Mouse (Mus musculus) T-helper 17 cell (primary cell): Measurements from ENCODE around the gene Zfhx2.

Experiments used
- in situ Hi-C, 2 experiments: fragments of 300-600 bp; cut with MboI, MseI; formaldehyde crosslinking; loops; 1 replicate in 1 of 2; 2 replicates in 1 of 2; pipeline ENCODE4 v1.15.1; 2025; ENCODE audit warnings: high pct_unique_total_duplicates in 2 of 2

Gene Zfhx2

DNA sequence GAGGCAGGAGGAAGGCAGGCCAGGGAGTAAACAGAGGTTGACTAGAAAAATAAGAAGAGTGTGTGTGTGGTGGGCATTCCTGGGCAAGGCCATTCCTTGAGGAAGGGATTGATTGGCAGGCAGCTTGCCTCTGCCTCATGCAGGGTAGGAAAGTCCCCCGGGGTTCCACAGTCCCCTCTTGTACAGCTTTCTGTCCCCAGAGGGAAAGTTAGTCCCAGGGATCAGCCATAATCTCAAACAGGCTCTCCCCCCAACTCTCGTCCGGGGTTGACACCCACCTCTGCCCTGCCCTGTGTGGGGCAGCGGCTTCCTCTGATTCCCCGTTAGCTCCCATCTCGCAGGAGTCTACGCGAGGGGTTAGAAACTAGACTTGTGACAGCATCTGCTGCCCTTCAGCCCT, 14.9 kb upstream of the Zfhx2 start:
- in situ Hi-C loops, result no loop called here

DNA sequence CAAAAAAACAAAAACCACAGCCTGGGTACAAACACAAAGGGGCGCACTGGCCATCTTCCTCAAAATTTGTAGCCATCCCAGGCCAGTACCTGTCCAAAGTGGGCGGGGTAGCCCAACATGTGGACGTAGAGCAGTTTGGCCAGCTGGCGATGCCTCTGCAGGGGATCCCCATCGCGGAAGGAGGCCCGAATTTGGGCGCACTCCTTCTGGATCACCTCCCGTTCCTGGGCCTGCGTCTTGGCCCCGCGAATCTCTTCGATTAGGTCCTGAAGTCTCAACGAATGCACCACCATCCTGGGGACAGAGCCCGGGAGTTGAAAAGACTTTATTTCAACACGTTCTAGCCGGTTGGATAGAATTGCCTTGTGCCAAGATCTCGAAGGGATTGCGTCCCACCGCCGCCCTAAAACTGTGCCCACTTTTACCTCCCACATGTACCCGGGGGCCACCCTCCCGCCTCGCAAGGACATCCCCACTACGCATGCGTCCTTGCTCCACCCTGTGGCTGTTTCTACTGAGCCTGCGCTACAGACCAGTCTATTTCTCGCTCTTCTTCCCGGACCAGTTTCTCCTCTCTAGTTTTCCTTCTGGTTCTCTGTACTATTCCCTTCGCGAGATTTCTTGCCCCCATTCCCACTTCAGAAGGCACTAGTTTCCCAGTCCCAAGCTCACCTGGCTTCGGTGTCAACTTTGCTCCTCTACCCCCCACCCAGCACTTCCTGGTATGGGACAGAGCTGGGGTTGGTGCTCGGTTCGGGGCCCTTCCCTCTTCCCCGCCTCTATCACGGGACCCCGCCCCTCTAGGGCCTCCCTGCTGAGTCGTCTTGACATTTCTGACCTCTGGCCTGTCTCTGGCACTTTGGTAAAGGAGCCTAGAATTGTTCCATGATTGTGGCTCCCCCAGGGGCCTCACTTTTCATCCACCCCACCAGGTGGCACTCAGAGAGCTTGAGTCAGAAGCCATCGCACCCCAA, 14.0 kb upstream of the Zfhx2 start, which contains the start of gene Ap1g2:
Ap1g2 (minus strand) TSS at position 758 of the 974 bp plus-strand sequence.
- in situ Hi-C loops, result no loop called here

DNA sequence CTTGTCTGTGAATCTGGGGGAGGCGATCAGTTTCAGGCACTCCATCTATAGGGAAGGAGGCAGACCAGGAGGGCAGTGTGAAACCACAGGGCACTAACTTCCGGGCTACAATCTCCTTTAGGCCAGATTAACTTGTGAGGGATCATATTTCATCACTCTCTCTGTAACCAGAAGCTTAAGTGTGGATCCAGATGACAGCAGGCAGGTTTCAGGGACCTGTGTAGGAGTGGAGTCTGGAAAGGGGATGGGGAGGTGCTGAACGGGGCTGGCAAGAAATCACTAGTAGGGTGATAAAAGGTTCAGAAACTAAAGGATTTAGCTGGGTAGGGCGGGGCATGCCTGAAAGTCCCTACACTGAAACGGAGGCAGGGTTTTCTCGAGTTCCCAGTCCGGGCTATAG, 13.3 kb upstream of the Zfhx2 start:
- in situ Hi-C loops, result no loop called here

DNA sequence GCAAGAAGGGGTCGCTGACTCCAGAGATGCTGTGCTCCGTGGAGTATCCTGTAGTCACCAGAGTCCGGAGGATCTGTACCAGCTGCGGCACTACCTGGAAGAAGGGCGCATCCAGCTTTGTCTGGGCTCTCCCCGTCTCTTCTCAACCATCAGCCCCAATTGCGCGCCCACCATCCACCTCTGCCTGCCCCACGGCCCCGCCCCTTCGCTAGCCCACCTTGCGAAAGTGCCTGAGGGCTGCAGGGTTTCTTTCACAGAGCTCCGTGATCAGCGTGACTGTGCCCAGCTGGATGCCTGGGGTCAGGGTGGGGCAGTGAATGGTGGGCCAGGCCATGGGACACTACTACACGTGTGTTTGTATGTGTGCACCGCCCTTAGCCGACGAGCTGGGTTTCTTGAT, 12.2 kb upstream of the Zfhx2 start:
- in situ Hi-C loops, result no loop called here

DNA sequence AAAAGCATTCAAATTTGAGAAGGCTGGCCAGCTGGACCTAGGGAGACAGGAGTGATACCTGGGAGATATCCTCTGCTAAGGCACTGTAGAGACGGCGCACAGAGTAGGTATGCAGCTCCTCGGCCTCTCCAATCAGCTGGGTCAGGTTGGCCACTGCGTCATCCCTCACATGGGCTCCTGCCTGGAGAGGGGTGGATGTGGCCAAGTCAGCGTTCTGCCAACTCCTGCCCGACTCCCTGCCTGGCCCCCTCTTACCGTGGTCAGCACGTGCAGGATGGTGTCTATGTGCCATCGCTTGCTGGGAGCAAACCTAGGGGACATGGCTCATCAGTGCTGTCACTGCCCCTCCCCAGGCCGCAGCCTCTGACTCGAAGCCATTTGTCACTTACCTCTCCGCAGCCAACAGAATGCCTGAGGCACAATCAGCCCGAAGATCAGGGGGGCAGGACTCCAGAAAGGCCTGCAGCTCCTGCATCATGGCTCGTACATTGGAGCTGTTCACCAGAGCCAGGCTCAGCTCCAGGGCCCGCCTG, 10.2 kb upstream of the Zfhx2 start:
- in situ Hi-C loops, result no loop called here

DNA sequence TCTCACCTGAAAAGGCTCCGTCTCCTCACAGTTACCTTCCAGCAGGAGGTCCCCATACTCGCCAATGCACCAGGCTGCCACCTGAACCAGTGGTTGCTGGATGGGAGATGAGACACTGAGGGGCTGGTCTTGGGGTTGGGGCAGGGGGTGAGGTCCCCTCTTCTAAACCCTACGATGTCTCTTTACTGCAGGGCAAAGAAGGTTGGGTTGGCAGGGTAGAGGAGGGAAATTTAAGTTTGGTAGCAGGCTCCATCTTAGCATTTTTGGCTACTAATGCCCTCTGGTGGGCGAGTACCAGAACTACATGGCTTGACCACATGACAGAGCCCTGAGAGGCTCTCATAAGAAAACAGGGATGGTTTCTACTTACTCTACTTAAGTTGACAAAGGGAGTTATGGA, 9.5 kb upstream of the Zfhx2 start:
- in situ Hi-C loops, result no loop called here

DNA sequence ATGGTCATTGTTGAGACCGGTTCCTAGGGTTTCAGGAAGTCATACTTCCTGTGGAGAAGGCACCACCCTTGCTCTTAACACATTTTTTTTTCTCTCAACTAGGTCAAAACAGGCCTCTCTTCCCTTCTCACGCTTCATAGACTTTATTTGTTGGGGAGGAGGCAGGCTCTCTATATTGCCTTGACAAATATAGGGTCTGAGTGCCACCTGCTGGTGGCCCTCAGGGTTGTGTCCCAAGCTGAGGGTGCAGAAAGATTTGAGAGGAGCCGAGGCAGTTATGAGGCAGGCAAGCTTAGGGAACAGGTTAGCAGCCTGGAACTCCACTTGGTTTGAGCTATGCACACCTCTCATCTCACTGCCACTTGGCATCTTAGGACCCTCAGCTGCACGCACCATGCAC, 5.9 kb upstream of the Zfhx2 start:
- in situ Hi-C loops, result no loop called here

DNA sequence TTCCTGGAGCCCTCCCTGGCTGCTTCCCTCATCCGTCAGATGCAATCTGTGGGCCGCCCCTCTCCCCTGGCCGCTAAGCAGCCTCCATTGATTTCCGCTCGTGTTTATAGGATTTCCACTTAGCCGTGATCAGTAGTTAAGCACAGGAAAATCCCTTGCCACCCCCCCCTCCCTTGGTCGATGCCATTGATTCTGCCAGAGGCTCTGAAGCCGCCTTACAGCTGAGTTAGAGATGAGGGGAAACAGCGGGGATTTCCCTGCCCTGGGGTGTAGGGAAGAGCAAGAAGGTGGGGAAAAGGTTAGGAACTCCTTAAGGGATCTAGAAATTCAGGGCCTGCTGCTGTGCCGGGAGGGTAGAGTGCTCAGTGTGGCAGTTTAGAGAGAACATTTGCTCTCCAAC, 5.5 kb upstream of the Zfhx2 start:
- in situ Hi-C loops, result no loop called here

DNA sequence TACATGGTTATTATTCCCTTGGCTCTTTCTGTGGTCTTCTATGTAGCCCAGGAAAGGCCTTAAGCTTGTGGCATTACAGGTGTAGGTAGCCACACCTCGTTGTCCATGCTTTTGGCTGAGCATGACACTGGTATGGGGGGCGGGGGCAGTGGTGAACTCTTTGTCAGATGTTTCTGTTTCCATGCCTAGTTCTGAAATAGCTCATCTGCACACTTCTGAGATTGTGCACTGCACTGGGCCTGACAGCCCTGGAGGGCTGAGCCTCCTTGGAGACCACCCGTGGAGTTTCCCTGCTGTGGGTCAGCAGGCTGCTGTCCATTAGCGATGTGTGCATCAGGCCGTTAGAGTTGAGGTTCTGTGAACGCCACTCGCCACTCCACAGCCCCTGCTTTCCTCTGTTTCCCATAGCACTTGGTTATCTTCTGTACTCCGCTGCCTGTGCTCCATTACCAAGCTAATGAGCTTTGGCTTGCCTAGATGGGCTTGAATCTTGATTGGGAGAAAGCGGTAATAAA, 4.5 kb upstream of the Zfhx2 start:
- in situ Hi-C loops, result no loop called here

DNA sequence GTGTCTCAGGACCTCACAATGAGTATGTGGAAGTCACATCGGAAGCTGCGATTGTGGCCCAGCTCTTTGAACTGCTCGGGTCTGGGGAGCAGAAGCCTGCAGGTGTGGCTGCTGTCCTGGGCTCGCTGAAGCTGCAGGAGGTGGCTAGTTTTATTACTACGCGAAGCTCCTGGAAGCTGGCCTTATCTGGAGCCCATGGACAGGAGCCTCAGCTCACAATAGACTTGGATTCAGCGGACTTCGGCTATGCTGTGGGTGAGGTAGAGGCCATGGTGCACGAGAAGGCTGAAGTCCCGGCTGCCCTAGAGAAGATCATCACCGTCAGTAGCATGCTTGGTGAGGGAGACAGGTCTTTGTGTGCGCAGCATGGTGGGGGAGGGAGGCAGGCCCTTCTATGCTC, 3.5 kb upstream of the Zfhx2 start:
- in situ Hi-C loops, result no loop called here

DNA sequence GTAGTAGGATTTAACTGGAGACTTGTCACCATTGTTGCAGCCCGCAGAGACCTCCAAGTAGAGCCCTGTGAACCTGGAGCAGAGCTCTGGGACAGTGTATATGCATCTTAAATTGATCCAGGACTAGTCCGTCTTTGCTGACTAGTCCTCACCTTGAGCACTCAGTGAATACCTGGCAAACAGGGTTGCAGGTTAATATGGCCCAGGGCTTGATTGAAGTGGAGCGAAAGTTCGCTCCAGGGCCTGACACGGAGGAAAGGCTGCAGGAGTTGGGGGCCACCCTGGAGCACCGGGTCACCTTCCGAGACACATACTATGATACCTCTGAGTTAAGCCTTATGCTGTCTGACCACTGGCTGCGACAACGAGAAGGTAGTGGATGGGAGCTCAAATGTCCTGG, 3.1 kb upstream of the Zfhx2 start:
- in situ Hi-C loops, result no loop called here

DNA sequence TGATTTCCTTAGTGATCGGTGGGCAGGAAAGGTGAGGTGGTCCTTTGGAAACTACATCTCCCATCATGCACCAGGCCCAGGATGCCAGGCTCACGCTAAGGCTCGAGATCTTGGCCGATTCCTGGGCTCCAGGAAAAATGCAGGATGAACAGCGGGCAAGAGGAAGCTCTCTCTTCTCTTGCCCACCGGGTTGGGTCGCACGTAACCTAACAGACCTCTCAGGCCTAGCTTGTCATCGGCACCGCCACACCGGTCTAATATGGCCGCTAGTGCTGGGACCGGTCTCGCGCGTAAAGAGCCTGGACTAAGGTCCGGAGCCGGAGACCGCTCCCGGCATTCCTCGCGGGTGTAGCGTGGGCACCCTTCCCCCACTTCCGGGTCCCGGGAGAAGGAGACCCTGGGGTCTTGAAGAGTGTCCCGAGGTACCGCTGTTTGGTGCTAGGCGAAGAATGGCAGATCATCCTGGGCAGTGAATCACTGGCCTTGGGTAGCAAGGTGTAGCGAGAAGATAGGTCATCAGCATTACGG, 2.6 kb upstream of the Zfhx2 start, which contains the start of gene Thtpa:
Thtpa (plus strand) TSS at position 81 of the 528 bp plus-strand sequence.
- in situ Hi-C loops, result no loop called here

DNA sequence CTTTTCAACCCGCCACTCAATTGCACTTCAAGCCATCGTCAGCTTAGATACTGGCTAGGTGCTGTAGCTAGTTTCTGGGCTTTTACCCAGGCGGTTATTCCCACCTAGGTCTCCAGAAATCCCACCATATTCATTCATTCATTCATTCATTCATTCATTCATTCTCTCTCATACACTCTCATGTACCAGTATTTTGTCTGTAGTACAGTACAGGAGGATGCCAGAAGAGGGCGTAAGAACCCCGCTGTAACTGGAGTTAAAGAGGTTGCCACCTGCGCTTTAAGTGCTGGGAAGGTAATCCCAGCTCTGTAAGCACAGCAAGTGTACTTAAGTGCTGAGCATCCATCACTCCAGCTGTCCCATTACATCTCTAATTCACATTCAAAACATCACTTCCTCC, 1.8 kb upstream of the Zfhx2 start:
- in situ Hi-C loops, result no loop called here

DNA sequence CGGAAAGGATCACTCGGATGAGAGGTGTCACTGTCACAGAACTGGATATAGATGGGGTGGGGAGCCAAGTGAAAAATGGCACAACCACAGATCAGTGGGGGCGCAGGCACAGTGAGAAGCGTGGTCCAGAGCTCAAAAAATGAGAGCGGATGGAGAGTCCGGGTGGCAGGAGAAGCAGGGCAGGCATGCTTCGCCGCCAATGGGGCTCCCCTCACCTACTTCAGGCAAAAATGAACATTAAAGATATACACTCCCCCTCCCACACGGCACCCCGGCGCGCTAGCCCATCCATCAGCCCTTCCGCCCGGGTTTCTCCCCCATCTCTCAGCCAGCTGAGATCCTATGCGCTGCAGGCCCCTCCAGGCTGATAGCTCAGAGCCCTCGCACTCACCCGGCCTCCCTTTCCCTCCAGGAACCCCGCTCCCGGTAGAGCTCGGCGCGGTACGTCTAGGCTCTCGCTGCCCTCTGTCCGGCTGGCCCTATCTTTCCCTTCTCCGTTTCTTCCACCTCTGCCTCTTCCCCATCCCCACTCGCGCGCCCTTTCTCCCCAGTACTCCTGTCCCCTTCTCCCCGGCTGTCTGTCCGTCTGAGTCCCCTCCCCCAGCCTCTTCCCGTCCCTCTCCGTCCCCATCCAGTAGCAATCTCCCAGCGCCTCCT, 787 bp downstream of the Zfhx2 start:
- in situ Hi-C loops, result no loop called here

DNA sequence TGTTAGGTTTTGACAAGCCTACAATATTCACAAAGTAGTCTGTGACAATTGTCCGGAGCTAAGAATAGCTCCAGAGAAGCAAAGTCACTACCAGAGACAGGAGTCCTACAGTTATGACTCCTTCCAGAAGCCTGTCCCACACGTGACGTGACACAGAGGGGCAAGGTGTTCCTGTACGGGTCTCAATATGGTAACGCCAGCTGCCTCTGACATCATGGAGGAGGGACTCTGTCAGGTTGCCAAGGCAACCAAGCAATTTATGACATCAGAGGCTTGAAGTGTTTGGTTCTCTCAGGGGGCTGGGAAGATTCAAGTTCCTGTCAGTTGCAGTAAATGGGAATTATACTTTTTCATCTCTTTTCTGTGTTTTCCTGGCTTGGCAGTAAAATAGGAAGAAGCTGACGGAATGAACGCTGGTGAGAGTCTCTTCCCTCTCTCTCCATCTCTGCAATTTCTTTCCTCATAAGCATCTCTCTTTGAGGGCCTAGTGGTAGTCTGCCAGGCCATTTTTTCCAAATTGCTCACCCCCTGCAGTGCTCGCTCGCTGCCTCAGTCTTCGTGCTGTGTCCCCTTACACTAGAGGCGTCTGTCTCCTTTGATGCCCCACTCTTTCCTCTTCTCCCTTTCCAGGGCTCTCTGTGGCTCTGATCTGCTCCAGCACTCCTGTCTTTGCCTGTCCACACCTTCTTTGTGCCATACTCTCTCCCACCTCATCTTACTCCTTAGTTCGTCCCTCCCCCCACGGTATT, 2.8 kb downstream of the Zfhx2 start:
- in situ Hi-C loops, result no loop called here

DNA sequence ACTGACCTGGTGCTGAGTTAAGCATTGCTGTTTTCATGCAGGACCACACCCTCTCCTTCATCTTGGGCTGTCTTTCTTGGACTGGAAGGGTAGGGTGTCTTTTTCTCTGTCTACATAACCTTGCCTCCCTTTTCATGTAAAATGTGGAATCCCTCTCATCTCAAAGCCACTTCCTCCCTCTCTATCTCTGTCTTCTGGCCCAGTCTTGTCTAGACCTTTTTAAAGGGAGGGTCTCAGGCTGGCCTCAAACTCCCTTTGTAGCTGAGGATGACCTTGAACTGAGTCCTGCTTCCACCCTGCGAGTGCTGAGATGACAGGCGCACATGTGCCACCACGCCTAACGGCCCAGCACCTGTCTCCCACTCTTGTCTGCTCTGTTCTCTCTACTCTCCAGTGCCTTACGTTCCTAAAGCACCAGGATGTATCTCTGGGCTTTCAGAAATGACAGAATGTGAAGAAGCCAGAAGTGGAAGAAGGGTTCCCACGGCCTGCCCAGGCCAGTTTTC, 6.1 kb downstream of the Zfhx2 start:
- in situ Hi-C loops, result no loop called here

DNA sequence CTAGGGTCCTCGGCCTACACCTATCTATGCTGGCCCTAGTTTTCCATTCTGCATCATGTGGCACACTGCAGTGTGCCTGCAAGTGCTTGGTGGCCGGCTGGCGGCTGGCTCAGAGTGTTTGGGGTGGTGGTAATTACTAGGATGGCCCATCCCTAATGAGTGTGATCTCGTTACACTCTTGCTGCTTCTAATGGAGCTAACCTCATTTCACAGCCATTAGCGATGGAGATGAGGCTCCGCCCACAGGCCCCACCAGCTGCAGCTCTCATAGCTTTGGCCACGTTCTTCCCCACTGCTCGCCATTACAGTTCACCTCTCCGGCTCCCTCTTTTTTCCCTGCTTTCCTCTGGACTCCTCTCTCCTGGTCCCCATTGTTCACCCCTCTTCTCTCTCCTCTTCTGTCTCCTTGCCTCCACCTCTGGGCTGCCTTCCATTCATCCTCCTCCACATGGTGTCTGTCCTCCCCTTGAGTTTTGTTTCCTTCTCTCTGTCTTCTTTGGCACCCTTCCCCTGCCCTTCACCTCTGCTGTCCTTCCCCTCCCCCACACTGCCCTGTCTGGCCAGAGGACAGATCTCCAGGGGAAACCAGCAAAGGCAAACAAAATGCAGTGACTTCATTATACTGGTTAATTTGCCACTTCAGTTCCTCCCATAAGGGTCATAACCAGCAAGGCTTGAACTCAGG, 6.7 kb downstream of the Zfhx2 start:
- in situ Hi-C loops, result no loop called here

DNA sequence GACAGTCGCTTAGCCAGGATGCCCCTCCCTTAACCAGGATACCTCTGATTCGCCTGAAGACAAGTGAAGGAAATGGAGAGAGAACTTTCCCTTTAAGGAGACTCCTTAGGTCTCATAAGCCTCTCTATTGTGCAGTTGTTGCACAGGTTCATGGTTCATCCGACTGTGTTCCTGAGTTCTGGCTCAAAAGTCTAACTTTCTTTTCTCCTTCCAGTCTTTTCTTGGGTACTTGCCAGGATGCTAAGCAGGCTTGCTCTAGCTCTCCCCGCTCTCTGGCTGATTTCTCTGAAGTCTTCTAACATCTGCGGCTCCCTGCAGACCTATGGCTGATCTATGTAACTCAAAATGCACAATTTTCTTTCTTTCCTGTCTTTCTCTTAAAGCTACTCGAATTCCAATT, 8.6 kb downstream of the Zfhx2 start:
- in situ Hi-C loops, result no loop called here

DNA sequence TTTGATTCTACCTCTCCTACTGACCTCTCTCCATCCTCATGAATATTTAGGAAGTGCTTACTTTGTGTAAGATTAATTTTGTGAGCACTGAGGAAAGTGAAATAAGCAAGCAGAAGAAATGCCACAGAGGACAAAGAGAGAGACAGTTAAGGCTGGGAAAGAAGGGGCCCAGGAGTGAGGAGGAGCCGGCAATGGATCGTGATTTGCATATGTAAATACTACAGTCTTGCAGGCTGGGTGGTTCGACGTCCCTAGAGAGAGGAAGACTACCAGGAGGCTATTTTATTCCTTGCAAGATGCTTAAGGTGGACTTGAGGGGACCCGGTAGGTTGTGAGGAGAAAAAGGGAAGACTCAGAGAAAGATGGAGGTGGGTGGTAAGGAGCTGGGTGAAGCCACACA, 11.0 kb downstream of the Zfhx2 start:
- in situ Hi-C loops, result no loop called here

DNA sequence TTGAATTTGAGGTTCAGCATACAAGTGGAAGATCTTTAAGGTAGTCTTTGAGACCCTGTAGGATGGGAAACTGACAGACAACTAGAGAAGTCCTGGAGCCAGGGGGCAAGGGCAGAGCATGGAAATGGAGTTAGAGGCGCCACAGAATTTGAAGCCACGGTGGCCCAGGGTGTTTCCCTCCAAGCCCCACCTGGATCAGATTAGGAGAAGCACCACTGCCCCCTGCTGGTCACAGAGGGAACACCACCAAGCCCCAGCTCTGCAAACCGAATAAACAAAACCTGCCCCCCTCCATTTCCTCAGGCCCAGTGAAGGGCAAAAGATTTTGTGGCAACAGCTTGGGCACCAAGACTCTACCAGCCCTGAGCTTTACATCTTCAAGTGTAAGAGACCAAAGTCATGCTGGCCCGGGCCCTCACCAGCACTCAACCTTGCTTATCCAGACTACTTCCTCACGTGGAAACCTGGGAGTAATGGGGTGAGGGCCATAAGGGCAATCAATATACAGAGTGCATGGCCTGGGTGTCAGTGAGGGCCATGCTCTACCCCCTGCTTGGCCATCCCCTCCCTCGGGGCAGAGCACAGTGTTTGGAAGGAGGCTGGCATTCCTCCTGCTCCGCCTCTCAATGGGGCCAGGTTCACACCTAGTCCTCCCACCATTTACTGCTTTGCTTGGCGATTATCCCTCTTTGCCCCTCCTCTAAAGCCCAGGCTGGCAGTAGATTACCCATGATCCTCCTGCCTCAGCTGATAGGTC, 12.7 kb downstream of the Zfhx2 start:
- in situ Hi-C loops, result loop anchor here (5.0 kb wide), 1 partner anchor 52 kb away; no protein-coding TSS in a partner anchor
